Mouse (Mus musculus) liver, adult 2 months (tissue): ENCODE measurements around the gene Fam118b.

Source experiments
- CTCF ChIP-seq: fragments of 200-500 bp; IDR thresholded peaks from 2 replicates; pipeline ENCODE4 v1.5.1; 2011; ENCODE audit warnings: low read depth, low read length, control low read depth
- POLR2A ChIP-seq: fragments of 200-500 bp; IDR thresholded peaks from 2 replicates; pipeline ENCODE4 v1.6.1; 2011; ENCODE audit warnings: low read length, control low read depth; ENCODE audit not compliant: insufficient read depth; ENCODE audit errors: extremely low read depth

- no peak for TF ChIP-seq POLR2A
- no peak for TF ChIP-seq CTCF
Observed at GRCm38 (mm10) chr9:35290417-35290816, 22.8 kb upstream of the Fam118b start.
